Mouse (Mus musculus): ENCODE measurements around the gene Pla2g2e.
"Not testable (repeated sequence)": the region's sequence is repeated elsewhere in the genome, so short reads cannot be mapped to it uniquely, and the experiment has no call there.

Pla2g2e gene

GRCm38 (mm10) chr4:138877731-138878130 is at the start of gene Pla2g2e:
TSS of gene Pla2g2e (plus strand) at chr4:138877942.
- DNase-seq (ENCODE audit: low spot score) = no peak

GRCm38 (mm10) chr4:138839806-138840205 is 37.9 kb upstream of the Pla2g2e start:
- DNase-seq (ENCODE audit: low spot score) = no peak

- no peak for DNase-seq (ENCODE audit: low spot score)
Observed at GRCm38 (mm10) chr4:138840726-138841125, 37.0 kb upstream of the Pla2g2e start.

- DNase-seq (ENCODE audit: low spot score) = no peak
Observed at GRCm38 (mm10) chr4:138841386-138841785, 36.4 kb upstream of the Pla2g2e start.

- DNase-seq (ENCODE audit: low spot score) = peak; percentile 37
Observed at GRCm38 (mm10) chr4:138851463-138851862, 26.3 kb upstream of the Pla2g2e start.

- DNase-seq (ENCODE audit: low spot score) = no peak
Observed at GRCm38 (mm10) chr4:138852961-138853360, 24.8 kb upstream of the Pla2g2e start.

GRCm38 (mm10) chr4:138855092-138855632 is 22.6 kb upstream of the Pla2g2e start:
- DNase-seq (ENCODE audit: low spot score) = no peak

GRCm38 (mm10) chr4:138856491-138856890 is 21.3 kb upstream of the Pla2g2e start:
- DNase-seq (ENCODE audit: low spot score) = peak; percentile 38

- DNase-seq (ENCODE audit: low spot score) = no peak
Observed at GRCm38 (mm10) chr4:138857576-138857975, 20.2 kb upstream of the Pla2g2e start.

GRCm38 (mm10) chr4:138858446-138858845 is 19.3 kb upstream of the Pla2g2e start:
- DNase-seq (ENCODE audit: low spot score) = no peak

- DNase-seq (ENCODE audit: low spot score) = no peak
Observed at GRCm38 (mm10) chr4:138859245-138859644, 18.5 kb upstream of the Pla2g2e start.

- DNase-seq (ENCODE audit: low spot score) = no peak
Observed at GRCm38 (mm10) chr4:138859728-138860127, 18.0 kb upstream of the Pla2g2e start.

GRCm38 (mm10) chr4:138863344-138863998 is 14.3 kb upstream of the Pla2g2e start, which contains the start of gene Pla2g5:
TSS of gene Pla2g5 (minus strand) at chr4:138863482.
- DNase-seq (ENCODE audit: low spot score) = no peak

GRCm38 (mm10) chr4:138865092-138865491 is 12.7 kb upstream of the Pla2g2e start:
- no peak for DNase-seq (ENCODE audit: low spot score)

- DNase-seq (ENCODE audit: low spot score) = no peak
Observed at GRCm38 (mm10) chr4:138865991-138866390, 11.8 kb upstream of the Pla2g2e start.

GRCm38 (mm10) chr4:138866413-138866812 is 11.3 kb upstream of the Pla2g2e start:
- DNase-seq (ENCODE audit: low spot score) = peak; percentile 65

- no peak for DNase-seq (ENCODE audit: low spot score)
Observed at GRCm38 (mm10) chr4:138868666-138869065, 9.1 kb upstream of the Pla2g2e start.

- DNase-seq (ENCODE audit: low spot score) = no peak
Observed at GRCm38 (mm10) chr4:138873864-138874263, 3.9 kb upstream of the Pla2g2e start, which contains the start of gene Gm13030. TSS of gene Gm13030 (minus strand) at chr4:138873964.

GRCm38 (mm10) chr4:138875275-138875674 is 2.5 kb upstream of the Pla2g2e start:
- not testable (repeated sequence) for DNase-seq (ENCODE audit: low spot score)

GRCm38 (mm10) chr4:138875986-138876385 is 1.8 kb upstream of the Pla2g2e start:
- no peak for DNase-seq (ENCODE audit: low spot score)

- DNase-seq (ENCODE audit: low spot score) = no peak
Observed at GRCm38 (mm10) chr4:138878783-138879182, 1.0 kb downstream of the Pla2g2e start.

GRCm38 (mm10) chr4:138879808-138880207 is 2.1 kb downstream of the Pla2g2e start:
- no peak for DNase-seq (ENCODE audit: low spot score)

GRCm38 (mm10) chr4:138880811-138881584 is 3.3 kb downstream of the Pla2g2e start:
- DNase-seq (ENCODE audit: low spot score) = no peak
